ENCODE assay signal across 23 mouse cellular contexts in genomic region chr13:77018851-77019250, GRCm38 (mm10).
A peak's percentile ranks its signal among the peaks of the same experiment; 100 is the strongest.
DNase-seq lines count a peak whose midpoint lies in the region; ATAC-seq and TF ChIP-seq lines count a peak whose summit lies in the region.
"Had no signal": no experiment of that assay in that cellular context is flagged by ENCODE, and none has a peak within 500 bp of the region (broad histone marks: within the 10 kb centered on the region; RNA-seq: fewer than 3 reads in every experiment).

No protein-coding gene starts in this region.

- no peak overlapping the region for H3K4me2 ChIP-seq in forebrain, postnatal 0 days (ENCODE audit: low read depth)
- no peak overlapping the region for H3K4me2 ChIP-seq in forebrain, embryonic 16.5 days (ENCODE audit: low read length)
- peak overlapping the region; percentile 36; the same call in 1 of the 2 replicates for H3K4me2 ChIP-seq in CH12.LX (ENCODE audit: insufficient read depth, low read depth, poor library complexity, severe bottlenecking)
- H3K4me2 ChIP-seq: embryonic facial prominence, embryonic 13.5 days; embryonic facial prominence, embryonic 15.5 days; forebrain, embryonic 12.5 days had no signal

- no peaks in the 10 kb centered on the region for H3K9me3 ChIP-seq in forebrain, postnatal 0 days (ENCODE audit: low read length)
- no peaks in the 10 kb centered on the region for H3K9me3 ChIP-seq in forebrain, embryonic 16.5 days (ENCODE audit: control insufficient read depth, low read length)
- H3K9me3 ChIP-seq in CH12.LX (replicated peaks; ENCODE audit: low read length) = peaks cover 6% of the 10 kb centered on the region
- H3K9me3 ChIP-seq: embryonic facial prominence, embryonic 13.5 days; embryonic facial prominence, embryonic 15.5 days; forebrain, embryonic 10.5 days; forebrain, embryonic 12.5 days had no signal

- no peaks in the 10 kb centered on the region for H3K27me3 ChIP-seq in forebrain, postnatal 0 days (ENCODE audit: insufficient read depth, low read length)
- H3K27me3 ChIP-seq in forebrain, embryonic 16.5 days (replicated peaks; ENCODE audit: control insufficient read depth, insufficient read depth, low read length) = no peaks in the 10 kb centered on the region
- no peaks in the 10 kb centered on the region for H3K27me3 ChIP-seq in CH12.LX (replicated peaks)
- H3K27me3 ChIP-seq: embryonic facial prominence, embryonic 13.5 days; embryonic facial prominence, embryonic 15.5 days; forebrain, embryonic 12.5 days had no signal

- no peak for TF ChIP-seq POLR2A in CH12.LX (IDR thresholded peaks at IDR 0.05; ENCODE audit: low read depth, low read length)

- WGBS in forebrain, postnatal 0 days = 77% methylated on average over 2 of the region's 2 CpGs
- 92% methylated on average over 2 of the region's 2 CpGs for WGBS in forebrain, embryonic 16.5 days

- no peak for TF ChIP-seq CTCF in forebrain, postnatal 0 days (IDR thresholded peaks at IDR 0.05; ENCODE audit: low read depth)
- no peak for TF ChIP-seq CTCF in CH12.LX (conservative IDR thresholded peaks at IDR 0.05 in 1 of 2, IDR thresholded peaks at IDR 0.05 in 1 of 2; ENCODE audit: low read depth in 2 of 2, low read length in 2 of 2)

- peak; percentile 9 for DNase-seq in forebrain, postnatal 0 days
- no peak for DNase-seq in CH12.LX (ENCODE audit: extremely low read depth)
- DNase-seq in telencephalon, adult 2 months (ENCODE audit: low read depth, low spot score) = peak; percentile 39
- no peak for DNase-seq in adrenal gland, postnatal 14 days
- DNase-seq: adrenal gland, adult 2 months; adrenal gland, postnatal 10 days; adrenal gland, postnatal 36 days; B cell, adult 2 months; cerebellum, adult 11 months; cerebellum, adult 18-20 months; cerebellum, adult 8-10 months; cerebellum, adult 9-11 months; cerebellum, postnatal 14 days; cerebellum, postnatal 36 days; embryo, embryonic 11 days had no signal

- H3K36me3 ChIP-seq in forebrain, postnatal 0 days (ENCODE audit: insufficient read depth) = no peaks in the 10 kb centered on the region
- no peaks in the 10 kb centered on the region for H3K36me3 ChIP-seq in forebrain, embryonic 16.5 days (ENCODE audit: control insufficient read depth, insufficient read depth)
- H3K36me3 ChIP-seq in CH12.LX (replicated peaks in 1 of 2; ENCODE audit: control insufficient read depth in 1 of 2, insufficient read depth in 1 of 2, low read length in 1 of 2) = no peaks in the 10 kb centered on the region
- H3K36me3 ChIP-seq: embryonic facial prominence, embryonic 13.5 days; embryonic facial prominence, embryonic 15.5 days; forebrain, embryonic 10.5 days; forebrain, embryonic 12.5 days had no signal

- H3K9ac ChIP-seq in forebrain, postnatal 0 days = no peak overlapping the region
- no peak overlapping the region for H3K9ac ChIP-seq in forebrain, embryonic 16.5 days (replicated peaks; ENCODE audit: low read depth, low read length)
- H3K9ac ChIP-seq in CH12.LX (ENCODE audit: insufficient read depth, low read depth) = no peak overlapping the region
- H3K9ac ChIP-seq: embryonic facial prominence, embryonic 13.5 days; embryonic facial prominence, embryonic 15.5 days; forebrain, embryonic 12.5 days had no signal

- dilution Hi-C loops in CH12.LX (cut with MboI; ENCODE audit: extremely low pct_ligation_motif_present, extremely low pct_unique_long_range_greater_than_20kb, low sequenced_read_pairs) = no loop called here

- H3K4me1 ChIP-seq in forebrain, postnatal 0 days (ENCODE audit: insufficient read depth) = no peaks in the 10 kb centered on the region
- H3K4me1 ChIP-seq in forebrain, embryonic 16.5 days (replicated peaks; ENCODE audit: control insufficient read depth, insufficient read depth, low read length) = no peaks in the 10 kb centered on the region
- H3K4me1 ChIP-seq in CH12.LX (ENCODE audit: control insufficient read depth in 1 of 2, insufficient read depth in 2 of 2) = no peaks in the 10 kb centered on the region; a peak in 1 of 4 replicates
- H3K4me1 ChIP-seq: embryonic facial prominence, embryonic 13.5 days; embryonic facial prominence, embryonic 15.5 days; forebrain, embryonic 10.5 days; forebrain, embryonic 12.5 days had no signal

- peak; percentile 58; the same call in 1 of the 2 replicates for ATAC-seq in forebrain, postnatal 0 days
- no peak for ATAC-seq in forebrain, embryonic 16.5 days
- ATAC-seq: CD4-positive, CD25-positive, alpha-beta regulatory T cell, adult 4 months; forebrain, embryonic 14.5 days had no signal

- H3K27ac ChIP-seq in forebrain, postnatal 0 days (ENCODE audit: low read depth, low read length) = no peak overlapping the region
- H3K27ac ChIP-seq in forebrain, embryonic 16.5 days (ENCODE audit: low read length) = no peak overlapping the region
- no peak overlapping the region for H3K27ac ChIP-seq in CH12.LX (ENCODE audit: insufficient read depth, low read depth)
- H3K27ac ChIP-seq: embryonic facial prominence, embryonic 13.5 days; embryonic facial prominence, embryonic 15.5 days; forebrain, embryonic 10.5 days; forebrain, embryonic 12.5 days had no signal

- H3K4me3 ChIP-seq in forebrain, postnatal 0 days (ENCODE audit: low read depth, low read length) = no peak overlapping the region
- no peak overlapping the region for H3K4me3 ChIP-seq in forebrain, embryonic 16.5 days (replicated peaks; ENCODE audit: low read length)
- no peak overlapping the region for H3K4me3 ChIP-seq in CH12.LX (replicated peaks in 1 of 3; ENCODE audit: low read depth in 2 of 3, low read length in 2 of 3, poor library complexity in 1 of 3)
- H3K4me3 ChIP-seq: embryonic facial prominence, embryonic 13.5 days; embryonic facial prominence, embryonic 15.5 days; erythroblast, embryonic 14.5 days; forebrain, embryonic 10.5 days; forebrain, embryonic 12.5 days had no signal

- no peak for TF ChIP-seq EP300 in CH12.LX (IDR thresholded peaks at IDR 0.05; ENCODE audit: low read length)

- no peaks in the 10 kb centered on the region for H3K79me2 ChIP-seq in CH12.LX (replicated peaks; ENCODE audit: control insufficient read depth, extremely low read depth, insufficient read depth, poor library complexity, severe bottlenecking)

- in situ Hi-C loops in CH12.LX (cut with MboI; ENCODE audit: low pct_ligation_motif_present, low pct_unique_long_range_greater_than_20kb, low sequenced_read_pairs) = no loop called here

- TF ChIP-seq RAD21 in CH12.LX (IDR thresholded peaks at IDR 0.05; ENCODE audit: low read depth, low read length) = no peak

TF ChIP-seq in CH12.LX, 34 proteins besides CTCF, POLR2A, EP300 and RAD21:
- TF ChIP-seq SIN3A (IDR thresholded peaks at IDR 0.05; ENCODE audit: low read length) (no peak), GABPA (IDR thresholded peaks at IDR 0.05; ENCODE audit: insufficient replicate concordance, low read depth, low read length) (no peak), BHLHE40 (IDR thresholded peaks at IDR 0.05; ENCODE audit: low read depth, low read length) (no peak)

Comparison
In these comparisons a context has a peak if more than half of its experiments do, and no peak if none do; other contexts are left out.
1. DNase-seq: peak in forebrain, postnatal 0 days (single experiment) and telencephalon, adult 2 months (single experiment); none in CH12.LX (single experiment) and adrenal gland, postnatal 14 days (single experiment).